Mouse (Mus musculus) C2C12 (cell line): ENCODE data around the gene Trim28. TPM values are rescaled to one million over a fixed set of nuclear protein-coding genes. Genes with fewer than 3 reads are reported as not detected.

Experiments
- H3K27me3 ChIP-seq: one replicate; pipeline ENCODE4 v1.6.1; 2011; ENCODE audit not compliant: control insufficient read depth, insufficient read depth, insufficient read length
- H3K36me3 ChIP-seq: one replicate; pipeline ENCODE4 v1.6.1; 2011; ENCODE audit not compliant: control insufficient read depth, insufficient read depth
- H3K4me3 ChIP-seq: one replicate; pipeline ENCODE4 v1.5.1; 2011; ENCODE audit warnings: mild to moderate bottlenecking, control low read depth; ENCODE audit not compliant: poor library complexity, insufficient read depth, severe bottlenecking
- H3K79me2 ChIP-seq: one replicate; pipeline ENCODE4 v1.6.1; 2011; ENCODE audit not compliant: control insufficient read depth, insufficient read depth
- H3K79me3 ChIP-seq: one replicate; pipeline ENCODE4 v1.6.1; 2011; ENCODE audit warnings: low read depth, control low read depth
- H3ac ChIP-seq: one replicate; pipeline ENCODE3; 2011; ENCODE audit warnings: low read depth; ENCODE audit not compliant: control insufficient read depth, insufficient read length
- CEBPB ChIP-seq: IDR thresholded peaks from one replicate; pipeline ENCODE4 v1.6.1; 2011; ENCODE audit warnings: low read depth, mild to moderate bottlenecking, control low read depth, moderate library complexity
- CTCF ChIP-seq: IDR thresholded peaks from one replicate; pipeline ENCODE4 v1.5.1; 2011; ENCODE audit not compliant: control insufficient read depth, insufficient read depth, insufficient read length
- FOSL1 ChIP-seq: IDR thresholded peaks from one replicate; pipeline ENCODE4 v1.8.0; 2011; ENCODE audit warnings: mild to moderate bottlenecking, low read length; ENCODE audit not compliant: poor library complexity, insufficient read depth, severe bottlenecking
- MAX ChIP-seq: IDR thresholded peaks from one replicate; pipeline ENCODE4 v1.6.1; 2011; ENCODE audit warnings: mild to moderate bottlenecking, control low read depth
- MYOD1 ChIP-seq: IDR thresholded peaks from one replicate; pipeline ENCODE4 v1.6.1; 2011; ENCODE audit warnings: low read depth; ENCODE audit not compliant: control insufficient read depth, insufficient read length
- MYOG ChIP-seq: IDR thresholded peaks from one replicate; pipeline ENCODE4 v1.6.1; 2011; ENCODE audit not compliant: control insufficient read depth, insufficient read length; ENCODE audit errors: extremely low read depth
- USF1 ChIP-seq: IDR thresholded peaks from one replicate; pipeline ENCODE4 v1.6.1; 2011; ENCODE audit warnings: low read depth, mild to moderate bottlenecking, control low read depth, moderate library complexity
- polyA plus RNA-seq: library from polyadenylated mRNA; unstranded; fragments of >200 nt; fragmentation: generic; extraction: Trizol; gene quantifications from one replicate; pipeline ENCODE4 v1.2.1, GENCODE M21; 2012; ENCODE audit warnings: missing spikeins

Trim28 gene
- polyA plus RNA-seq, 1 experiment: 606 TPM

DNA sequence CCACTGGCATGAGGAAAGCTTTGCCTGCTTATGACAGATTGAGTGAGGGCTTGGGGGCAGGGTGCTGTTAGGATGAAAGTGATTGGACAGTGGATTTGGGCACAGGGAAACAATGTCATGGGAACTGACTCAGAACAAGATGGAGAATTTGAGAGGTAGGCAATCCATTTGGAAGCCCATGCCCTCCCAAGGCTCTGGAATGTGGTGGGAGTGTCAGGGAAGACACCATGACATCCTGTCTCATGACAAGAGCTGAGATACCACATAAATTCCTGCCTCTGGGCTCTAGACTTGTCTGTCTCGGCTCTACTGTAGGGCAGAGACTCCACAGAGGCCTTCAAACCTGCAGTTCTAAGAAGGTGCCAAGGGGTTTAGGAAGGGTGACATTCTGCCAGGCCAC lies 42.3 kb downstream of the Trim28 start:
- peaks cover 3% of the 10 kb centered on the region for H3K36me3 ChIP-seq
- TF ChIP-seq CTCF (no peak), FOSL1 (no peak), MAX (no peak), MYOD1 (no peak), CEBPB (no peak), USF1 (no peak), MYOG (no peak)
- no peaks in the 10 kb centered on the region for H3K27me3 ChIP-seq
- H3ac ChIP-seq: no peak overlapping the region
- H3K4me3 ChIP-seq: no peak overlapping the region
- peaks cover 12% of the 10 kb centered on the region for H3K79me3 ChIP-seq
- peaks cover 23% of the 10 kb centered on the region for H3K79me2 ChIP-seq

DNA sequence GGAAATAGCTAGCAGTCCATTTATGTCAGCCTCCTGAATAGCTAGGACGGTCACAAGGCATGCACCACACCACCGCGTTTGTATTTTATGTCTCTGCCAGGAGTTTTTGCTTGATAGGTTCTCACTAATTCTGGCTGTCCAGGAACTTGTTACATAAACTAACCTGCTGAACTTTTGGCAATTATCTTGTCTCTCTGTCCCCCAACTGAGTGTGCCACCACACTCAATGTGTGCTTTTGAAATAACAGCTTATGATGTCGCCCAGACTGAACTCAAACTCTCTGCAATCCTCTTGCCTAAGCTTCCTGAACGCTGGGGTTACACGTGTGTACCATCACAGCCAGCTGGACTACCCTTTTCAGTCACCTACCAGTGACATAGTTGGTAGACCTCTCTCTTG lies 43.6 kb downstream of the Trim28 start:
- H3ac ChIP-seq: no peak overlapping the region
- no peaks in the 10 kb centered on the region for H3K27me3 ChIP-seq
- H3K79me3 ChIP-seq: no peaks in the 10 kb centered on the region
- H3K36me3 ChIP-seq: no peaks in the 10 kb centered on the region
- TF ChIP-seq FOSL1: no peak
- TF ChIP-seq CEBPB: no peak
- no peak for TF ChIP-seq MYOD1
- no peak for TF ChIP-seq MAX
- no peak for TF ChIP-seq USF1
- no peak for TF ChIP-seq CTCF
- TF ChIP-seq MYOG: no peak
- peaks cover 11% of the 10 kb centered on the region for H3K79me2 ChIP-seq
- H3K4me3 ChIP-seq: no peak overlapping the region

DNA sequence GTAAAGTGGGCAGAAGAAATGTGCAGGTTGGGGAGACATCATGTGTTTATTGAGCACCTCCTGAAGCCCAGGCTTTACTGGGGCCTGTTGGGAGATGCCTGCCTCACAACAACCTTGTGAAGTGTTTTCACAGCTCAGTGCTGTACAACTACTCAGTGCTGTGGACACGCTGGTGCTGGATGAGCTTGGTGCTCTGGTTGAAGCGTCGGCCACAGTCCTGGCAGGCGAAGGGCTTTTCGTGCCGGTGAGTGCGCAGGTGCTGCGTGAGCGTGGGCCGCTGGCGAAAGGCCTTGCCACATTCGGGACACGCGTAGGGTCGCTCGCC lies 44.2 kb downstream of the Trim28 start:
- Histone ChIP-seq H3K27me3 (no peaks in the 10 kb centered on the region), H3K79me2 (peaks cover 10% of the 10 kb centered on the region), H3K4me3 (no peak overlapping the region), H3K79me3 (no peaks in the 10 kb centered on the region), H3K36me3 (no peaks in the 10 kb centered on the region), H3ac (no peak overlapping the region)
- TF ChIP-seq CEBPB: no peak
- no peak for TF ChIP-seq FOSL1
- no peak for TF ChIP-seq CTCF

DNA sequence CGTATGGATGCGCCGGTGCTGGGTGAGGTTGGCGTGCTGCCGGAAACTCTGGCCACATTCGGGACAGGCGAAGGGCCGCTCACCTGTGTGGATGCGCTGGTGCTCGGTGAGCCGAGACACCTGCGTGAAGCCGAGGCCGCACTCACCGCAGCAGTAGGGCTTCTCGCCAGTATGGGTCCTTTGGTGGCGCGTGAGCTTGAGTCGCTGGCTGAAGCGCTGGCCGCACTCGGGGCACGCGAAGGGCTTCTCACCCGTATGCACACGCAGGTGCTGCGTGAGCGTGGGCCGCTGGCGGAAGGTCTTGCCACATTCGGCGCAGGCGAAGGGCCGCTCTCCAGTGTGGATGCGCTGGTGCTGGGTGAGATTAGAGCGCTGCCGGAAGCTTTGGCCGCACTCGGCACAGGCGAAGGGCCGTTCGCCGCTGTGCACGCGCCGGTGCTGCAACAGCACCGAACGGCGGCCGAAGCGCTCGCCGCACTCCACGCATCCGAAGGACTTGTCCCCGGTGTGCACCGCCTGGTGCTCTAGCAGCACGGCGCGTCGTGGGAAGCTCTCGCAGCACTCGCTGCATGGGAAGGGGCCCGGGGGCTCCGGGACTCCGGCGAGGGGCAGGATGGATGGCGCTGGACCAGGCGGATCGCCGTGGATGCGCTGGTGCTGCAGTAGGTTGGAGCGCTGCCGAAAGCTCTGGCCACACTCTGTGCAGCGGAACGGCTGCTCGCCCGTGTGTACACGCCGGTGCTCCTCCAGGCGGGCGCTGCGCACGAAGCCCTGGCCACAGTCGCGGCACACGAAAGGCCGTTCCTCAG lies 44.7 kb downstream of the Trim28 start:
- no peak for TF ChIP-seq MAX
- no peak for TF ChIP-seq CTCF
- no peak for TF ChIP-seq MYOD1
- TF ChIP-seq USF1: no peak
- TF ChIP-seq MYOG: no peak
- TF ChIP-seq FOSL1: no peak
- no peak for TF ChIP-seq CEBPB
- Histone ChIP-seq H3K79me3 (no peaks in the 10 kb centered on the region), H3K27me3 (no peaks in the 10 kb centered on the region), H3K36me3 (no peaks in the 10 kb centered on the region), H3K4me3 (no peak overlapping the region), H3ac (no peak overlapping the region), H3K79me2 (peaks cover 10% of the 10 kb centered on the region)

DNA sequence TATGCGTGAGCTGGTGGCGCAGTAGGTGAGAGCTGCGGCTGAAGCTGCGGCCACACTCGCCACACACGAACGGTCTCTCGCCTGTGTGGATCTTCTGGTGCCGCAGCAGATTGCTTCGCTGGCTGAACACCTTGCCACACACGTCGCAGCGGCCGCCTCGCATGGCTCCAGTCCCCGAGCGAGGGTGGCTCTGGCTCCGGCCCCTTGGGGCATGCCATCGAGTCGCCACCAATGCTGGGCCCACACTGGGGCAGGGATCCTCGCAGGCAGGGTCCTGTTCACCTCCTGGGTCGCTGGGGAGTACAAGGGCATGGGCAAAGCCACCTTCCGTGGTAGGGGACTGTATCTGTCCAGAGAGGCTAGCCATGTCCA lies 45.3 kb downstream of the Trim28 start:
- Histone ChIP-seq H3K79me2 (peaks cover 4% of the 10 kb centered on the region), H3K4me3 (no peak overlapping the region), H3K79me3 (no peaks in the 10 kb centered on the region), H3ac (no peak overlapping the region), H3K27me3 (no peaks in the 10 kb centered on the region), H3K36me3 (no peaks in the 10 kb centered on the region)
- TF ChIP-seq FOSL1 (no peak), MYOD1 (no peak), CTCF (no peak), CEBPB (no peak), USF1 (no peak), MYOG (no peak), MAX (no peak)

DNA sequence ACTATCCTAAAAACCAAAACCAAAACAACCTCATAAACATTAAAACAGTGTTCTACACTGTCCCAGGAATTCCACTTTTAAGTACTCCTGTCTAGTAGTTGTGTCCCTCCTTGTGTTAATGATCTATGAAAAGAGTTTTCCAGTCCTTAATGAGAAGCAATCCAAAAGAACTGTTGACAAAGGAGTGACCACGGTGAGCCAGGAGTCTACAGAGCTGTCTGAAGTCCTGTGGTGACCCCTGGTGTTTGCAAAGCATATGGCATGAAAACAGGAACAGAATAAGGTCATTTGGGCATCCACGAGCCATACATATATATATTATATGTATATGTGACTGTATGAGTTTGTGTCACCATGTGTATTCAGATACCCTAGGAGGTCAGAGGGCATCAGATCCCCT lies 47.2 kb downstream of the Trim28 start:
- H3K79me2 ChIP-seq: no peaks in the 10 kb centered on the region
- H3K4me3 ChIP-seq: no peak overlapping the region
- no peaks in the 10 kb centered on the region for H3K79me3 ChIP-seq
- H3K27me3 ChIP-seq: no peaks in the 10 kb centered on the region
- no peaks in the 10 kb centered on the region for H3K36me3 ChIP-seq
- TF ChIP-seq MYOG (no peak), CTCF (peak; percentile 45)
- H3ac ChIP-seq: no peak overlapping the region
